Mouse (Mus musculus): Measurements from ENCODE around the gene Catip.

- TF ChIP-seq CTCF (IDR thresholded peaks at IDR 0.05; ENCODE audit: low read depth) (no peak), EP300 (IDR thresholded peaks at IDR 0.05; ENCODE audit: low read depth) (no peak)
Measured at GRCm38 (mm10) chr1:74364270-74364669, 2.4 kb downstream of the Catip start.
